Mouse (Mus musculus): ENCODE measurements at regions not wholly inside any gene's neighbourhood (a gene's known extent, or its start where the extent isn't known, plus 50 kb on each side); places are given as distances from the start of the nearest gene placed in this dataset.

GRCm38 (mm10) chr9:78881307-78881790 lies 266.0 kb downstream of the Cd109 start:
- in situ Hi-C loops (cut with MboI; ENCODE audit: low pct_ligation_motif_present, low pct_unique_long_range_greater_than_20kb, low sequenced_read_pairs) = no loop called here
- Histone ChIP-seq H3K4me2 (ENCODE audit: insufficient read depth, low read depth, poor library complexity, severe bottlenecking) (no peak overlapping the region), H3K4me1 (ENCODE audit: control insufficient read depth in 1 of 2, insufficient read depth in 2 of 2) (no peaks in the 10 kb centered on the region), H3K9ac (ENCODE audit: insufficient read depth, low read depth) (no peak overlapping the region), H3K9me3 (replicated peaks; ENCODE audit: low read length) (no peaks in the 10 kb centered on the region), H3K27ac (ENCODE audit: insufficient read depth, low read depth) (no peak overlapping the region), H3K4me3 (replicated peaks in 1 of 3; ENCODE audit: low read depth in 2 of 3, low read length in 2 of 3, poor library complexity in 1 of 3) (no peak overlapping the region), H3K79me2 (replicated peaks; ENCODE audit: control insufficient read depth, extremely low read depth, insufficient read depth, poor library complexity, severe bottlenecking) (no peaks in the 10 kb centered on the region), H3K27me3 (replicated peaks) (no peaks in the 10 kb centered on the region), H3K36me3 (replicated peaks in 1 of 2; ENCODE audit: control insufficient read depth in 1 of 2, insufficient read depth in 1 of 2, low read length in 1 of 2) (no peaks in the 10 kb centered on the region)
- no peak for TF ChIP-seq SIN3A (IDR thresholded peaks at IDR 0.05; ENCODE audit: low read length)
- TF ChIP-seq EP300 (IDR thresholded peaks at IDR 0.05; ENCODE audit: low read length) = no peak
- TF ChIP-seq ZC3H11A (IDR thresholded peaks at IDR 0.05; ENCODE audit: low read depth, low read length) = no peak
- TF ChIP-seq CHD1 (IDR thresholded peaks at IDR 0.05; ENCODE audit: low read depth, low read length) = no peak
- no peak for TF ChIP-seq MXI1 (IDR thresholded peaks at IDR 0.05; ENCODE audit: low read depth, low read length)
- no peak for TF ChIP-seq TBP (conservative IDR thresholded peaks at IDR 0.05; ENCODE audit: low read depth, low read length)
- no peak for TF ChIP-seq ETS1 (conservative IDR thresholded peaks at IDR 0.05; ENCODE audit: low read depth, low read length)
- TF ChIP-seq NELFE (IDR thresholded peaks at IDR 0.05; ENCODE audit: low read depth, low read length) = no peak
- TF ChIP-seq ELF1 (IDR thresholded peaks at IDR 0.05; ENCODE audit: low read depth, low read length) = no peak
- TF ChIP-seq MYC (IDR thresholded peaks at IDR 0.05; ENCODE audit: low read depth, low read length) = no peak
- no peak for TF ChIP-seq MEF2A (IDR thresholded peaks at IDR 0.05; ENCODE audit: borderline replicate concordance, low read depth, low read length)
- TF ChIP-seq JUN (IDR thresholded peaks at IDR 0.05; ENCODE audit: insufficient read depth, low read depth, low read length) = no peak
- no peak for TF ChIP-seq CTCF (conservative IDR thresholded peaks at IDR 0.05 in 1 of 2, IDR thresholded peaks at IDR 0.05 in 1 of 2; ENCODE audit: low read depth in 2 of 2, low read length in 2 of 2)
- TF ChIP-seq PAX5 (IDR thresholded peaks at IDR 0.05; ENCODE audit: low read length) = no peak
- TF ChIP-seq JUND (conservative IDR thresholded peaks at IDR 0.05; ENCODE audit: low read depth, low read length) = no peak
- DNase-seq (ENCODE audit: extremely low read depth) = no peak
- dilution Hi-C loops (cut with MboI; ENCODE audit: extremely low pct_ligation_motif_present, extremely low pct_unique_long_range_greater_than_20kb, low sequenced_read_pairs) = no loop called here

GRCm38 (mm10) chr9:78903211-78903610 lies 287.9 kb downstream of the Cd109 start:
- TF ChIP-seq NRF1 (IDR thresholded peaks at IDR 0.05; ENCODE audit: low read depth, low read length) (no peak), MAX (IDR thresholded peaks at IDR 0.05; ENCODE audit: low read length) (no peak), TCF12 (IDR thresholded peaks at IDR 0.05; ENCODE audit: low read depth, low read length) (no peak), MAFK (IDR thresholded peaks at IDR 0.05; ENCODE audit: insufficient replicate concordance, low read length) (no peak), ETS1 (conservative IDR thresholded peaks at IDR 0.05; ENCODE audit: low read depth, low read length) (no peak), NELFE (IDR thresholded peaks at IDR 0.05; ENCODE audit: low read depth, low read length) (no peak), ZMIZ1 (IDR thresholded peaks at IDR 0.05; ENCODE audit: low read depth, low read length) (no peak), KAT2A (IDR thresholded peaks at IDR 0.05; ENCODE audit: insufficient replicate concordance, low read length) (no peak), RCOR1 (conservative IDR thresholded peaks at IDR 0.05; ENCODE audit: low read depth, low read length) (no peak), MEF2A (IDR thresholded peaks at IDR 0.05; ENCODE audit: borderline replicate concordance, low read depth, low read length) (no peak), CTCF (conservative IDR thresholded peaks at IDR 0.05 in 1 of 2, IDR thresholded peaks at IDR 0.05 in 1 of 2; ENCODE audit: low read depth in 2 of 2, low read length in 2 of 2) (no peak), CHD1 (IDR thresholded peaks at IDR 0.05; ENCODE audit: low read depth, low read length) (no peak), ZNF384 (IDR thresholded peaks at IDR 0.05; ENCODE audit: low read depth, low read length) (no peak), EP300 (IDR thresholded peaks at IDR 0.05; ENCODE audit: low read length) (no peak)
- no peak overlapping the region for H3K27ac ChIP-seq (ENCODE audit: insufficient read depth, low read depth)
- dilution Hi-C loops (cut with MboI; ENCODE audit: extremely low pct_ligation_motif_present, extremely low pct_unique_long_range_greater_than_20kb, low sequenced_read_pairs) = no loop called here

More at GRCm38 (mm10) chr9:78903211-78903610, 287.9 kb downstream of the Cd109 start:
- Histone ChIP-seq H3K4me3 (replicated peaks in 1 of 3; ENCODE audit: low read depth in 2 of 3, low read length in 2 of 3, poor library complexity in 1 of 3) (no peak overlapping the region), H3K4me1 (ENCODE audit: control insufficient read depth in 1 of 2, insufficient read depth in 2 of 2) (no peaks in the 10 kb centered on the region), H3K9me3 (replicated peaks; ENCODE audit: low read length) (no peaks in the 10 kb centered on the region), H3K36me3 (replicated peaks in 1 of 2; ENCODE audit: control insufficient read depth in 1 of 2, insufficient read depth in 1 of 2, low read length in 1 of 2) (no peaks in the 10 kb centered on the region), H3K79me2 (replicated peaks; ENCODE audit: control insufficient read depth, extremely low read depth, insufficient read depth, poor library complexity, severe bottlenecking) (no peaks in the 10 kb centered on the region), H3K4me2 (ENCODE audit: insufficient read depth, low read depth, poor library complexity, severe bottlenecking) (no peak overlapping the region), H3K27me3 (replicated peaks) (no peaks in the 10 kb centered on the region), H3K9ac (ENCODE audit: insufficient read depth, low read depth) (no peak overlapping the region)
- no peak for DNase-seq (ENCODE audit: extremely low read depth)
- in situ Hi-C loops (cut with MboI; ENCODE audit: low pct_ligation_motif_present, low pct_unique_long_range_greater_than_20kb, low sequenced_read_pairs) = no loop called here
